Mouse (Mus musculus) CH12.LX (cell line): Measurements from ENCODE around the gene Rnd1.

ENCODE experiments used
- BHLHE40 ChIP-seq: IDR thresholded peaks from 2 replicates; pipeline ENCODE4 v1.6.1; 2011; ENCODE audit warnings: mild to moderate bottlenecking, low read depth, low read length, improper control_type of control experiment
- CTCF ChIP-seq, 2 experiments: IDR thresholded peaks in 1 of 2; conservative IDR thresholded peaks in 1 of 2; 2 replicates each; pipeline ENCODE4 v1.5.1; 2011 to 2012; ENCODE audit warnings: low read depth in 2 of 2, low read length in 2 of 2, improper control_type of control experiment in 1 of 2, inconsistent platforms in 1 of 2, mild to moderate bottlenecking in 1 of 2, moderate library complexity in 1 of 2
- ELF1 ChIP-seq: IDR thresholded peaks from 2 replicates; pipeline ENCODE4 v1.6.1; 2014; ENCODE audit warnings: low read depth, mild to moderate bottlenecking, inconsistent platforms, low read length, improper control_type of control experiment
- EP300 ChIP-seq: IDR thresholded peaks from 2 replicates; pipeline ENCODE4 v1.6.1; 2011; ENCODE audit warnings: low read length, improper control_type of control experiment
- POLR2A ChIP-seq: IDR thresholded peaks from 2 replicates; pipeline ENCODE4 v1.6.1; 2011; ENCODE audit warnings: low read depth, mild to moderate bottlenecking, improper control_type of control experiment, low read length
- SIN3A ChIP-seq: IDR thresholded peaks from 2 replicates; pipeline ENCODE4 v1.6.1; 2012; ENCODE audit warnings: low read length, improper control_type of control experiment, inconsistent platforms
- USF1 ChIP-seq: IDR thresholded peaks from 2 replicates; pipeline ENCODE4 v1.6.1; 2014; ENCODE audit warnings: low read depth, mild to moderate bottlenecking, inconsistent platforms, low read length, improper control_type of control experiment
- ZC3H11A ChIP-seq: IDR thresholded peaks from 2 replicates; pipeline ENCODE4 v1.6.1; 2012; ENCODE audit warnings: low read depth, mild to moderate bottlenecking, inconsistent platforms, low read length, improper control_type of control experiment
- ZKSCAN1 ChIP-seq: IDR thresholded peaks from 2 replicates; pipeline ENCODE4 v1.6.1; 2012; ENCODE audit warnings: low read depth, inconsistent platforms, low read length, improper control_type of control experiment, borderline replicate concordance

DNA sequence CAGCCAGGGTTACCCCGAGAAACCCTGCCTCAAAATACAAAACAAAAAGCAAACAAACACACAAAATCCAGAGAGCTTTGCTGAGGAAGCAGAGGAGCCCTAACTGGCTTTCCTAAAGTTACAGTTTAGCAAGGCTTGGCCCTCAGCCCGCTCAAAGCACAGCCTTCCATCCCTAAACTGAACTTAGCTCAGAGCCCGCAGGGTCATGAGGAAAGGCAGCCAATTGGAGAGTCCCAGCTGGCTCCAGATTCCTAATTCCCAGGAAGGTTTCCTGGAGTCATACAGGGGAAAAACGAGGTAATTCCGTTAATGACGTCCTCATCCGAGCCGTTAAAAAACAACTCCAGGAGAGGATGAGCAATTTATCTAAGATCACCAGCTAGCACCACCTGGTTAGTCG is 18.5 kb upstream of the Rnd1 start:
- TF ChIP-seq CTCF (conservative IDR thresholded peaks at IDR 0.05 in 1 of 2, IDR thresholded peaks at IDR 0.05 in 1 of 2; ENCODE audit: low read depth in 2 of 2, low read length in 2 of 2) (no peak), EP300 (no peak), USF1 (no peak), BHLHE40 (no peak), ELF1 (no peak), POLR2A (no peak), ZKSCAN1 (no peak), SIN3A (no peak), ZC3H11A (no peak)
